Comparison of ENCODE assay signal across 8 mouse cellular contexts in the genomic region with DNA sequence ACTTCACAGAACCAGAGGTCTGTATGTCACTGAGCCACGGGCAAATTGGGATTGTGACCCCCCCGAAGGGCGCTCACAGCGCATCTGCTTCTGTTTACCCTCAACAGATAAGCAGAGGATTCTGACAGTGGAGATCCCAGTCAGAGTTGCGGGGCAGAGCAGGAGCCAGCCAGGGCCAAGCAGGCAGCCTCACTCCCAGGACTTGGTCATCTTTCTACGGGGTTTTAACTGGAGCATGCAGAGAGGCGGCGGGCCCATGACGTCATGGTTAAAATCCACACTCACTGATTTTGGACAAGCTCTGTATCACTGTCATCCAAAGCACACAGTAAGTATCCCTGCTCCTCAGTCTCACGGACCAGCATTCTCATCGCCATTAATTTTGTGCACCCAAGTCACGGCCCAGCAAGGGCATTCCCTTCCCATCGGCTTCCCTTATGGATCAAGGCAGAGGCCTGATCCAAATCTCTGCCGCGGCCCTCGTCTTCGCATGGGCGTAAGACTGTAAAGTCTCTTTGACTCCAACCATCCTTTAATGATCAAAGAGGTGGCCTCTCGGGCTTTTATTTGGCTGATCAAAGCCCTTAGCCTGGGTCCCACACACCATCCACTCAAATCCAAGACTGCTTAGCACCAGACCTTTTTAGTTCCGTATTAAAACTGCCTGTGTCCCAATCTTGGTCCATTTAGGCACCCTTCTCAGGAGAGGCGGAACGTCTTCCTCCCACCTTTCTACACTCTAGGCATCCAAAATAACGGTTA. TPM values are rescaled to one million over a fixed set of nuclear protein-coding genes. Genes with fewer than 3 reads are reported as not detected.
DNase-seq lines count a peak whose midpoint lies in the region; ATAC-seq and TF ChIP-seq lines count a peak whose summit lies in the region.

No protein-coding gene starts in this region.

- WGBS in lung, embryonic 16.5 days: 32% methylated on average over 23 of the region's 23 CpGs
- WGBS in embryonic facial prominence, embryonic 11.5 days: 28% methylated on average over 23 of the region's 23 CpGs

- peak overlapping the region; percentile 87 for H3K4me2 ChIP-seq in lung, embryonic 16.5 days (ENCODE audit: low read depth, low read length)
- peak overlapping the region; percentile 96 for H3K4me2 ChIP-seq in embryonic facial prominence, embryonic 11.5 days (ENCODE audit: low read depth, low read length)

- peaks cover 16% of the 10 kb centered on the region for H3K4me1 ChIP-seq in lung, embryonic 16.5 days (replicated peaks; ENCODE audit: control insufficient read depth, insufficient read depth, low read length)
- no peaks in the 10 kb centered on the region for H3K4me1 ChIP-seq in embryonic facial prominence, embryonic 11.5 days (ENCODE audit: control insufficient read depth, insufficient read depth, low read length)

- H3K27ac ChIP-seq in lung, embryonic 16.5 days (ENCODE audit: low read length): 0 out of 2 replicates have a peak overlapping the region, but pooled peaks have one; percentile 1
- no peak overlapping the region for H3K27ac ChIP-seq in embryonic facial prominence, embryonic 11.5 days (replicated peaks; ENCODE audit: low read depth, low read length)
- H3K27ac ChIP-seq in left cerebral cortex, adult 2 months: no peak overlapping the region

- peak overlapping the region; percentile 58 for H3K4me3 ChIP-seq in lung, embryonic 16.5 days (ENCODE audit: low read length)
- peak overlapping the region; percentile 64 for H3K4me3 ChIP-seq in embryonic facial prominence, embryonic 11.5 days (ENCODE audit: low read depth, low read length)
- H3K4me3 ChIP-seq in left cerebral cortex, adult 2 months: no peak overlapping the region

- H3K27me3 ChIP-seq in lung, embryonic 16.5 days (ENCODE audit: control insufficient read depth, insufficient read depth, low read depth, low read length): no peaks in the 10 kb centered on the region
- no peaks in the 10 kb centered on the region for H3K27me3 ChIP-seq in embryonic facial prominence, embryonic 11.5 days (ENCODE audit: control insufficient read depth, insufficient read depth, low read length)

- no peak for DNase-seq in lung, postnatal 36 days
- DNase-seq in embryonic facial prominence, embryonic 11.5 days (ENCODE audit: low spot score): peak; percentile 22
- DNase-seq in induced T-regulatory cell, adult 2 months (ENCODE audit: low read depth): peak; percentile 72
- peak; percentile 58 for DNase-seq in neural tube, embryonic 10.5 days (ENCODE audit: extremely low spot score, low spot score)
- DNase-seq in frontal cortex, postnatal 36 days (ENCODE audit: low spot score in 2 of 2): no peak
- DNase-seq in left cerebral cortex, adult 2 months (ENCODE audit: extremely low spot score in 1 of 2, low spot score in 2 of 2): no peak
- DNase-seq in spleen, adult 12 weeks (ENCODE audit: low spot score): no peak

- no peaks in the 10 kb centered on the region for H3K9me3 ChIP-seq in lung, embryonic 16.5 days (ENCODE audit: control insufficient read depth, low read length)
- H3K9me3 ChIP-seq in embryonic facial prominence, embryonic 11.5 days (replicated peaks; ENCODE audit: control insufficient read depth, low read length): no peaks in the 10 kb centered on the region

- H3K9ac ChIP-seq in lung, embryonic 16.5 days (ENCODE audit: low read length): peak overlapping the region; percentile 80
- H3K9ac ChIP-seq in embryonic facial prominence, embryonic 11.5 days (replicated peaks; ENCODE audit: low read length): peak overlapping the region; percentile 86

- H3K36me3 ChIP-seq in lung, embryonic 16.5 days (ENCODE audit: control insufficient read depth, insufficient read depth, low read length): no peaks in the 10 kb centered on the region
- H3K36me3 ChIP-seq in embryonic facial prominence, embryonic 11.5 days (replicated peaks; ENCODE audit: control insufficient read depth, insufficient read depth, low read depth, low read length): no peaks in the 10 kb centered on the region

- no peak for TF ChIP-seq CTCF in left cerebral cortex, adult 2 months (IDR thresholded peaks at IDR 0.05)

- peak; percentile 17; the same call in 1 of the 2 replicates for ATAC-seq in lung, embryonic 16.5 days (ENCODE audit: low read depth)
- ATAC-seq in embryonic facial prominence, embryonic 11.5 days (replicated peaks; ENCODE audit: insufficient number of reproducible peaks, low FRiP score, low TSS enrichment, low read depth): no peak

- intact Hi-C loops in left cerebral cortex, adult 2 months (cut with DNase I): no loop called here

RNA-seq across cellular contexts. Expression of a gene that starts 1.5 kb away (rescaled TPM):
- 78.1 and 88.7 TPM in 2 replicates for polyA plus RNA-seq in lung, embryonic 16.5 days (2015; fragmentation: Nextera tagmentation; extraction: Ambion mirVana)
- 64.6 and 75.0 TPM in 2 replicates for polyA plus RNA-seq in embryonic facial prominence, embryonic 11.5 days (2014; fragmentation: Nextera tagmentation; extraction: Ambion mirVana)
- total RNA-seq in left cerebral cortex, adult 2 months (2021): 1 to 10 TPM; 3.7 to 4.8 TPM

RNA-seq across cellular contexts. Expression of a gene that starts 49.2 kb away (rescaled TPM):
- 67.0 and 67.8 TPM in 2 replicates for polyA plus RNA-seq in lung, embryonic 16.5 days (2015; fragmentation: Nextera tagmentation; extraction: Ambion mirVana)
- polyA plus RNA-seq in embryonic facial prominence, embryonic 11.5 days (2014; fragmentation: Nextera tagmentation; extraction: Ambion mirVana): 29.3 and 30.0 TPM in 2 replicates
- total RNA-seq in left cerebral cortex, adult 2 months (2021): 10 to 100 TPM; 19.8 to 22.4 TPM

Comparison
In these comparisons a context has a peak if more than half of its experiments do, and no peak if none do; other contexts are left out.
1. DNase-seq: peak in embryonic facial prominence, embryonic 11.5 days (single experiment), induced T-regulatory cell, adult 2 months (single experiment) and neural tube, embryonic 10.5 days (single experiment); none in lung, postnatal 36 days (single experiment), frontal cortex, postnatal 36 days (0 of 2), left cerebral cortex, adult 2 months (0 of 2) and spleen, adult 12 weeks (single experiment).